ENCODE assay signal across 15 mouse cellular contexts in genomic region chr16:51985436-51985835, GRCm38 (mm10). TPM values are rescaled to one million over a fixed set of nuclear protein-coding genes. Genes with fewer than 3 reads are reported as not detected.
DNase-seq lines count a peak whose midpoint lies in the region; ATAC-seq and TF ChIP-seq lines count a peak whose summit lies in the region.
"Had no signal": no experiment of that assay in that cellular context is flagged by ENCODE, and none has a peak within 500 bp of the region (broad histone marks: within the 10 kb centered on the region; RNA-seq: fewer than 3 reads in every experiment).

No protein-coding gene starts in this region.

- H3K27me3 ChIP-seq in heart, postnatal 0 days (ENCODE audit: control insufficient read depth, insufficient read depth, low read length) = no peaks in the 10 kb centered on the region
- H3K27me3 ChIP-seq: forebrain, embryonic 15.5 days; limb, embryonic 15.5 days; midbrain, embryonic 12.5 days had no signal

- no peak for TF ChIP-seq CTCF in gastrocnemius, adult 2 months (IDR thresholded peaks at IDR 0.05)
- no peak for TF ChIP-seq CTCF in heart, postnatal 0 days (IDR thresholded peaks at IDR 0.05; ENCODE audit: low read depth)

- intact Hi-C loops in gastrocnemius, adult 2 months (cut with DNase I) = no loop called here
- intact Hi-C loops in gastrocnemius, postnatal 36 days (cut with DNase I) = loop anchor here (5.0 kb wide), 1 partner anchor 42 kb away; no protein-coding TSS in a partner anchor
- intact Hi-C loops in left cerebral cortex, postnatal 10 days (cut with DNase I) = no loop called here

- no peak for TF ChIP-seq EP300 in heart, postnatal 0 days (IDR thresholded peaks at IDR 0.05; ENCODE audit: low read depth)

- no peak overlapping the region for H3K9ac ChIP-seq in heart, postnatal 0 days (replicated peaks; ENCODE audit: low read depth, low read length)
- H3K9ac ChIP-seq: forebrain, embryonic 15.5 days; limb, embryonic 15.5 days; midbrain, embryonic 12.5 days had no signal

- no peak for ATAC-seq in heart, postnatal 0 days (ENCODE audit: insufficient read depth, low read depth)
- ATAC-seq: forebrain, embryonic 15.5 days; intestine, embryonic 16.5 days had no signal

- H3K4me1 ChIP-seq in heart, postnatal 0 days (ENCODE audit: control insufficient read depth, insufficient read depth) = peaks cover 15% of the 10 kb centered on the region; the same call in 1 of the 2 replicates
- H3K4me1 ChIP-seq: forebrain, embryonic 15.5 days; limb, embryonic 15.5 days; midbrain, embryonic 12.5 days had no signal

- H3K4me2 ChIP-seq in heart, postnatal 0 days (ENCODE audit: low read depth, low read length) = peak overlapping the region; percentile 28; the same call in 1 of the 2 replicates
- H3K4me2 ChIP-seq: forebrain, embryonic 15.5 days; limb, embryonic 15.5 days; midbrain, embryonic 12.5 days had no signal

- H3K4me3 ChIP-seq in gastrocnemius, adult 2 months = no peak overlapping the region
- H3K4me3 ChIP-seq in heart, postnatal 0 days (ENCODE audit: low read depth, low read length) = no peak overlapping the region
- H3K4me3 ChIP-seq: forebrain, embryonic 15.5 days; left cerebral cortex, adult 2 months; limb, embryonic 15.5 days; midbrain, embryonic 12.5 days had no signal

- WGBS in heart, postnatal 0 days = 28% methylated on average over 8 of the region's 8 CpGs

- no peaks in the 10 kb centered on the region for H3K9me3 ChIP-seq in heart, postnatal 0 days (replicated peaks; ENCODE audit: control insufficient read depth, low read length)
- H3K9me3 ChIP-seq: forebrain, embryonic 15.5 days; limb, embryonic 15.5 days; midbrain, embryonic 12.5 days had no signal

- DNase-seq in gastrocnemius, adult 2 months = peak; percentile 28
- DNase-seq in gastrocnemius, postnatal 36 days = no peak
- peak; percentile 81 for DNase-seq in Muller cell, postnatal 12 days (ENCODE audit: inconsistent ontology term)
- DNase-seq in brain, adult 2 months (ENCODE audit: low read depth, low spot score) = peak; percentile 57
- peak; percentile 46 for DNase-seq in heart, postnatal 0 days (ENCODE audit: low spot score)
- no peak for DNase-seq in left cerebral cortex, postnatal 10 days (ENCODE audit: extremely low spot score in 1 of 2, low spot score in 2 of 2)
- DNase-seq in c-Kit-positive CD71-positive TER-119-positive erythroid progenitor cells, embryonic 14.5 days (ENCODE audit: low spot score) = no peak
- DNase-seq: lung, postnatal 10 days; right cerebral cortex, postnatal 14 days had no signal

- no peaks in the 10 kb centered on the region for H3K36me3 ChIP-seq in heart, postnatal 0 days (replicated peaks; ENCODE audit: control insufficient read depth, insufficient read depth, low read length)
- H3K36me3 ChIP-seq: forebrain, embryonic 15.5 days; limb, embryonic 15.5 days; midbrain, embryonic 12.5 days had no signal

- no peak overlapping the region for H3K27ac ChIP-seq in gastrocnemius, adult 2 months
- no peak overlapping the region for H3K27ac ChIP-seq in heart, postnatal 0 days (ENCODE audit: low read depth)
- H3K27ac ChIP-seq: forebrain, embryonic 15.5 days; left cerebral cortex, adult 2 months; limb, embryonic 15.5 days; midbrain, embryonic 12.5 days; stomach, postnatal 0 days had no signal

RNA-seq across cellular contexts. Expression of gene Cblb, which starts 45.6 kb away (rescaled TPM):
- total RNA-seq in gastrocnemius, adult 2 months (2021) = 10 to 100 TPM; 15.1 to 16.2 TPM
- 10 to 100 TPM; 14.9 to 17.4 TPM for total RNA-seq in gastrocnemius, postnatal 36 days (2021)
- 9.2 and 10.4 TPM in 2 replicates for total RNA-seq in heart, postnatal 0 days (2014; rRNA removed; ENCODE audit: low replicate concordance)
- polyA plus RNA-seq in heart, postnatal 0 days (2015; fragmentation: Nextera tagmentation; extraction: Ambion mirVana) = 3.4 and 3.9 TPM in 2 replicates
- total RNA-seq in left cerebral cortex, postnatal 10 days (2021) = 10 to 100 TPM; 22.4 to 25.5 TPM

Comparison
In these comparisons a context has a peak if more than half of its experiments do, and no peak if none do; other contexts are left out.
1. DNase-seq: peak in gastrocnemius, adult 2 months (single experiment), Muller cell, postnatal 12 days (single experiment), brain, adult 2 months (single experiment) and heart, postnatal 0 days (single experiment); none in gastrocnemius, postnatal 36 days (0 of 2), left cerebral cortex, postnatal 10 days (0 of 2) and c-Kit-positive CD71-positive TER-119-positive erythroid progenitor cells, embryonic 14.5 days (single experiment).